Mouse (Mus musculus) layer of hippocampus, adult 8-10 months (tissue): Measurements from ENCODE around the gene Olfr1186. TPM values are rescaled to one million over a fixed set of nuclear protein-coding genes. Genes with fewer than 3 reads are reported as not detected.
"Not testable (repeated sequence)": the region's sequence is repeated elsewhere in the genome, so short reads cannot be mapped to it uniquely, and the experiment has no call there.

ENCODE experiments used
- DNase-seq, 2 experiments: peaks; one replicate each; pipeline ENCODE4 v3.0.0; 2022; ENCODE audit warnings: low spot score in 2 of 2
- total RNA-seq, 4 experiments: library from RNA; stranded (reverse); gene quantifications; 2 replicates each; pipeline ENCODE4 v1.2.4; 2022

Olfr1186 gene
- total RNA-seq = not detected

- DNase-seq = no peak
Observed at GRCm38 (mm10) chr2:88518251-88518650, at the start of gene Olfr1186. Gene Olfr1186, plus strand, starts transcription at chr2:88518551.

GRCm38 (mm10) chr2:88483298-88483697, 35.1 kb upstream of the Olfr1186 start, which contains the start of gene Olfr1184:
Gene Olfr1184, plus strand, starts transcription at chr2:88483598.
- DNase-seq = no peak

- DNase-seq = no peak
Observed at GRCm38 (mm10) chr2:88493020-88493419, 25.3 kb upstream of the Olfr1186 start, which contains the start of gene Olfr1185-ps1. Gene Olfr1185-ps1, plus strand, starts transcription at chr2:88493320.

- no peak for DNase-seq
Observed at GRCm38 (mm10) chr2:88525720-88526119, 7.4 kb downstream of the Olfr1186 start.

GRCm38 (mm10) chr2:88556635-88557034, 38.3 kb downstream of the Olfr1186 start, which contains the start of gene Olfr1188:
Gene Olfr1188, plus strand, starts transcription at chr2:88556935.
- no peak for DNase-seq

GRCm38 (mm10) chr2:88572696-88573095, 54.3 kb downstream of the Olfr1186 start:
- not testable (repeated sequence) for DNase-seq

Other genes starting within 250 kb of the Olfr1186 start
- gene Olfr1173, start 238.7 kb upstream of the Olfr1186 start, total RNA-seq = not detected
- gene Olfr1174-ps, start 203.4 kb upstream of the Olfr1186 start, total RNA-seq = not detected
- not detected for gene Olfr1175-ps, start 191.3 kb upstream of the Olfr1186 start, total RNA-seq
- gene Olfr1176, start 181.8 kb upstream of the Olfr1186 start, total RNA-seq = not detected
- not detected for gene Olfr1177-ps, start 172.1 kb upstream of the Olfr1186 start, total RNA-seq
- gene Olfr1178, start 131.5 kb upstream of the Olfr1186 start, total RNA-seq = not detected
- gene Olfr1179, start 112.1 kb upstream of the Olfr1186 start, total RNA-seq = not detected
- gene Olfr1180, start 99.4 kb upstream of the Olfr1186 start, total RNA-seq = not detected
- not detected for gene Olfr1181, start 92.4 kb upstream of the Olfr1186 start, total RNA-seq
- gene Gm13757, start 69.4 kb upstream of the Olfr1186 start, total RNA-seq = not detected
- not detected for gene Olfr1183, start 63.7 kb upstream of the Olfr1186 start, total RNA-seq
- not detected for gene Olfr1184, start 35.0 kb upstream of the Olfr1186 start, total RNA-seq
- gene Olfr1185-ps1, start 25.2 kb upstream of the Olfr1186 start, total RNA-seq = not detected
- not detected for gene Olfr1188, start 38.4 kb downstream of the Olfr1186 start, total RNA-seq
- not detected for gene Olfr1189, start 67.9 kb downstream of the Olfr1186 start, total RNA-seq
- gene Olfr1191-ps1, start 122.0 kb downstream of the Olfr1186 start, total RNA-seq = under 1 TPM in 1 of 4 experiments, not detected in 3; 0.06 TPM
- not detected for gene Olfr1192-ps1, start 130.0 kb downstream of the Olfr1186 start, total RNA-seq
- not detected for gene Olfr1193, start 157.1 kb downstream of the Olfr1186 start, total RNA-seq
- gene Olfr1195, start 170.6 kb downstream of the Olfr1186 start, total RNA-seq = not detected
- not detected for gene Olfr1196, start 186.0 kb downstream of the Olfr1186 start, total RNA-seq
- gene Olfr1197, start 213.8 kb downstream of the Olfr1186 start, total RNA-seq = not detected
- not detected for gene Olfr1198, start 232.8 kb downstream of the Olfr1186 start, total RNA-seq
- not detected for gene Olfr1199, start 241.9 kb downstream of the Olfr1186 start, total RNA-seq